Mouse (Mus musculus): Measurements from ENCODE around the gene Psmc5. TPM values are rescaled to one million over a fixed set of nuclear protein-coding genes. Genes with fewer than 3 reads are reported as not detected.

The Psmc5 gene
- polyA plus RNA-seq (2012; rRNA removed): 256 and 300 TPM in 2 replicates

GRCm38 (mm10) chr11:106255685-106256451, at the start of gene Psmc5, which contains the start of gene Ftsj3:
Gene Psmc5 (plus strand): TSS chr11:106256154.
Gene Ftsj3 (minus strand): TSS chr11:106256079.

GRCm38 (mm10) chr11:106215927-106216729, 39.8 kb upstream of the Psmc5 start, which contains the start of gene Ccdc47:
Gene Ccdc47 (minus strand): TSS chr11:106216344.

GRCm38 (mm10) chr11:106216730-106217490, 39.0 kb upstream of the Psmc5 start, which contains the start of gene Ddx42:
Gene Ddx42 (plus strand): TSS chr11:106216926.

GRCm38 (mm10) chr11:106272644-106273310, 16.8 kb downstream of the Psmc5 start, which contains the start of gene Smarcd2:
Gene Smarcd2 (minus strand): TSS chr11:106272972.

GRCm38 (mm10) chr11:106276454-106276853, 20.5 kb downstream of the Psmc5 start, which contains the start of gene Tcam1:
Gene Tcam1 (plus strand): TSS chr11:106276672.

GRCm38 (mm10) chr11:106301765-106302164, 45.8 kb downstream of the Psmc5 start, which contains the start of gene Gh:
Gene Gh (minus strand): TSS chr11:106301865.

Other genes with a start within 250 kb of the Psmc5 start
- gene Kcnh6, start 248.0 kb upstream of the Psmc5 start, polyA plus RNA-seq (2012; rRNA removed): 0.26 and 0.56 TPM in 2 replicates
- 76.5 and 77.4 TPM in 2 replicates for gene Dcaf7, start 219.3 kb upstream of the Psmc5 start, polyA plus RNA-seq (2012; rRNA removed)
- 18.2 and 20.9 TPM in 2 replicates for gene Taco1, start 190.1 kb upstream of the Psmc5 start, polyA plus RNA-seq (2012; rRNA removed)
- 27.8 and 36.5 TPM in 2 replicates for gene Map3k3, start 171.5 kb upstream of the Psmc5 start, polyA plus RNA-seq (2012; rRNA removed)
- not detected in 2 replicates for gene Gm10840, start 95.3 kb upstream of the Psmc5 start, polyA plus RNA-seq (2012; rRNA removed)
- 76.6 and 184 TPM in 2 replicates for gene Limd2, start 95.3 kb upstream of the Psmc5 start, polyA plus RNA-seq (2012; rRNA removed)
- 27.4 and 46.8 TPM in 2 replicates for gene Strada, start 54.0 kb upstream of the Psmc5 start, polyA plus RNA-seq (2012; rRNA removed)
- gene Ccdc47, start 39.8 kb upstream of the Psmc5 start, polyA plus RNA-seq (2012; rRNA removed): 56.0 and 102 TPM in 2 replicates
- 73.2 and 103 TPM in 2 replicates for gene Ddx42, start 39.2 kb upstream of the Psmc5 start, polyA plus RNA-seq (2012; rRNA removed)
- gene Ftsj3, start 75 bp upstream of the Psmc5 start, polyA plus RNA-seq (2012; rRNA removed): 59.5 and 97.0 TPM in 2 replicates
- 39.8 and 72.6 TPM in 2 replicates for gene Smarcd2, start 16.8 kb downstream of the Psmc5 start, polyA plus RNA-seq (2012; rRNA removed)
- gene Tcam1, start 20.5 kb downstream of the Psmc5 start, polyA plus RNA-seq (2012; rRNA removed): 0.20 and 0.35 TPM in 2 replicates
- gene Gh, start 45.7 kb downstream of the Psmc5 start, polyA plus RNA-seq (2012; rRNA removed): not detected in 2 replicates
- gene Cd79b, start 58.6 kb downstream of the Psmc5 start, polyA plus RNA-seq (2012; rRNA removed): 0.50 and 1.2 TPM in 2 replicates
- gene Scn4a, start 97.1 kb downstream of the Psmc5 start, polyA plus RNA-seq (2012; rRNA removed): 0.06 and 0.43 TPM in 2 replicates
- gene Prr29, start 109.3 kb downstream of the Psmc5 start, polyA plus RNA-seq (2012; rRNA removed): 0.05 and 0.07 TPM in 2 replicates
- 7.4 and 14.0 TPM in 2 replicates for gene Icam2, start 131.9 kb downstream of the Psmc5 start, polyA plus RNA-seq (2012; rRNA removed)
- gene Ern1, start 231.7 kb downstream of the Psmc5 start, polyA plus RNA-seq (2012; rRNA removed): 7.8 and 8.8 TPM in 2 replicates